Mouse (Mus musculus) heart, embryonic 12.5 days (tissue): ENCODE data around the gene Gm7138. TPM values are rescaled to one million over a fixed set of nuclear protein-coding genes. Genes with fewer than 3 reads are reported as not detected.
"Not testable (repeated sequence)": the region's sequence is repeated elsewhere in the genome, so short reads cannot be mapped to it uniquely, and the experiment has no call there.

Source experiments
- ATAC-seq: fragments of 200-750 bp; cut with Nextera tagmentation; 2 replicates; pipeline ENCODE4 v1.8.0; 2017; ENCODE audit warnings: moderate TSS enrichment, moderate library complexity; ENCODE audit not compliant: insufficient number of reproducible peaks, low FRiP score
- H3K27ac ChIP-seq: fragments of 300-500 bp; sonication (generic); 2 replicates; pipeline ENCODE4 v1.5.1; 2016; ENCODE audit warnings: mild to moderate bottlenecking, moderate library complexity; ENCODE audit not compliant: poor library complexity, severe bottlenecking
- H3K27me3 ChIP-seq: fragments of 300-500 bp; sonication (generic); replicated peaks from 2 replicates; pipeline ENCODE4 v1.6.1; 2016; ENCODE audit warnings: mild to moderate bottlenecking, moderate library complexity
- H3K36me3 ChIP-seq: fragments of 300-500 bp; sonication (generic); 2 replicates; pipeline ENCODE4 v1.6.1; 2016; ENCODE audit warnings: mild to moderate bottlenecking, moderate library complexity
- H3K4me1 ChIP-seq: fragments of 300-500 bp; sonication (generic); replicated peaks from 2 replicates; pipeline ENCODE4 v1.6.1; 2016; ENCODE audit warnings: mild to moderate bottlenecking
- H3K4me2 ChIP-seq: fragments of 300-500 bp; sonication (generic); 2 replicates; pipeline ENCODE4 v1.6.1; 2016; ENCODE audit warnings: mild to moderate bottlenecking, moderate library complexity
- H3K4me3 ChIP-seq: fragments of 300-500 bp; sonication (generic); 2 replicates; pipeline ENCODE4 v1.5.1; 2016; ENCODE audit warnings: mild to moderate bottlenecking
- H3K9ac ChIP-seq: fragments of 300-500 bp; sonication (generic); 2 replicates; pipeline ENCODE4 v1.6.1; 2016; ENCODE audit warnings: mild to moderate bottlenecking, moderate library complexity
- H3K9me3 ChIP-seq: fragments of 300-500 bp; sonication (generic); replicated peaks from 2 replicates; pipeline ENCODE4 v1.6.1; 2016; ENCODE audit warnings: mild to moderate bottlenecking, moderate library complexity
- WGBS: fragments of 180-500 bp; shearing (Covaris S2); methylation state at CpG from one replicate; pipeline ENCODE4 v1.1.7; 2016; 5-methylcytosine and 5-hydroxymethylcytosine counted together
- polyA plus RNA-seq: library from polyadenylated mRNA; unstranded; fragments of >200 nt; fragmentation: Nextera tagmentation; extraction: Ambion mirVana; gene quantifications from 2 replicates; pipeline ENCODE4 v1.2.1, GENCODE M21; 2016

Gm7138 gene
- polyA plus RNA-seq, 1 experiment from 2014 or later, result not detected

- 54% methylated on average over 5 of the region's 5 CpGs for WGBS
- H3K27ac ChIP-seq, result not testable (repeated sequence)
Measured at GRCm38 (mm10) chr10:77741924-77742688, 34.6 kb downstream of the Gm7138 start, which contains the start of gene Gm18596. Gm18596 (minus strand) TSS chr10:77742638.

GRCm38 (mm10) chr10:77738929-77739328 is 37.8 kb downstream of the Gm7138 start:
- ATAC-seq, result no peak
- 73% methylated on average over 4 of the region's 4 CpGs for WGBS
- Histone ChIP-seq H3K4me3 (no peak overlapping the region), H3K4me1 (no peaks in the 10 kb centered on the region), H3K9ac (no peak overlapping the region), H3K27ac (no peak overlapping the region), H3K36me3 (no peaks in the 10 kb centered on the region; the same call in 1 of the 2 replicates), H3K4me2 (no peak overlapping the region), H3K27me3 (no peaks in the 10 kb centered on the region), H3K9me3 (peaks cover 10% of the 10 kb centered on the region)

More at GRCm38 (mm10) chr10:77741924-77742688, 34.6 kb downstream of the Gm7138 start, which contains the start of gene Gm18596:
- not testable (repeated sequence) for H3K9me3 ChIP-seq, H3K9ac ChIP-seq, H3K4me3 ChIP-seq, H3K36me3 ChIP-seq, H3K27me3 ChIP-seq, H3K4me1 ChIP-seq, ATAC-seq, H3K4me2 ChIP-seq

DNA sequence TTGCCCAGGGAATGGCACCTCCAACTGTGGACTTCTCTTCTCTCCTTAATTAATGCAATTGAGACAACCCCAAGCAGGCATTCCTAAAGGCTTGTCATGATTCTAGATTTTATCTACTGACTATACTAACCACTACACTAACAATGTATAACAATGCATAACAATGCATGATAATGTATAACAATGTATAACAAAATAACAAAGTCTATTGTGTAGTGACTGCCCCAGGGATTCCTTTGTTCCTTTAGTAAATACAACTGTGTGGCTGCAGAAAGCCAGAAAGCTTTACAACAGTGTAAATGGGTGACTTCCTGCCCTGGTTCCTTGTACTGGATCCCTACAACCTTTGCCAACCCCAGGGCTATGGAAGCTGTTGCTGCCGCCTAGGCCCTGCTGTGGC is 40.8 kb downstream of the Gm7138 start:
- no peak for ATAC-seq
- no peak overlapping the region for H3K4me3 ChIP-seq
- H3K36me3 ChIP-seq, result no peaks in the 10 kb centered on the region; the same call in 1 of the 2 replicates
- peaks cover 10% of the 10 kb centered on the region for H3K9me3 ChIP-seq
- 91% methylated on average over 1 of the region's 1 CpGs for WGBS
- H3K4me2 ChIP-seq, result no peak overlapping the region
- H3K9ac ChIP-seq, result no peak overlapping the region
- H3K27me3 ChIP-seq, result no peaks in the 10 kb centered on the region
- no peak overlapping the region for H3K27ac ChIP-seq
- H3K4me1 ChIP-seq, result no peaks in the 10 kb centered on the region

GRCm38 (mm10) chr10:77729241-77729640 is 47.5 kb downstream of the Gm7138 start:
- no peaks in the 10 kb centered on the region for H3K9me3 ChIP-seq
- no peaks in the 10 kb centered on the region; the same call in 1 of the 2 replicates for H3K27me3 ChIP-seq
- H3K36me3 ChIP-seq, result no peaks in the 10 kb centered on the region
- H3K4me1 ChIP-seq, result no peaks in the 10 kb centered on the region
- H3K27ac ChIP-seq, result no peak overlapping the region
- H3K9ac ChIP-seq, result no peak overlapping the region
- H3K4me3 ChIP-seq, result no peak overlapping the region
- no peak for ATAC-seq
- 46% methylated on average over 4 of the region's 4 CpGs for WGBS
- H3K4me2 ChIP-seq, result no peak overlapping the region

GRCm38 (mm10) chr10:77728280-77728679 is 48.5 kb downstream of the Gm7138 start:
- no peak for ATAC-seq
- no peak overlapping the region for H3K4me2 ChIP-seq
- no peaks in the 10 kb centered on the region for H3K9me3 ChIP-seq
- no peak overlapping the region for H3K4me3 ChIP-seq
- no peaks in the 10 kb centered on the region for H3K4me1 ChIP-seq
- H3K36me3 ChIP-seq, result no peaks in the 10 kb centered on the region
- WGBS, result 65% methylated on average over 4 of the region's 4 CpGs
- no peak overlapping the region for H3K9ac ChIP-seq
- no peaks in the 10 kb centered on the region; the same call in 1 of the 2 replicates for H3K27me3 ChIP-seq
- H3K27ac ChIP-seq, result no peak overlapping the region

Other genes starting within 250 kb of the Gm7138 start
- 1.5 and 2.5 TPM in 2 replicates for gene Itgb2, start 246.7 kb downstream of the Gm7138 start, polyA plus RNA-seq
- 103 and 104 TPM in 2 replicates for gene Pttg1ip, start 195.2 kb downstream of the Gm7138 start, polyA plus RNA-seq
- gene Sumo3, start 170.8 kb downstream of the Gm7138 start, polyA plus RNA-seq, result 177 and 184 TPM in 2 replicates
- 14.5 TPM in 1 of 2 replicates, not detected in the other for gene Gm49325, start 170.7 kb downstream of the Gm7138 start, polyA plus RNA-seq
- gene Ube2g2, start 154.7 kb downstream of the Gm7138 start, polyA plus RNA-seq, result 69.5 and 72.8 TPM in 2 replicates
- gene Tspear, start 90.4 kb downstream of the Gm7138 start, polyA plus RNA-seq, result not detected in 2 replicates
- not detected in 2 replicates for gene Gm19402, start 86.2 kb downstream of the Gm7138 start, polyA plus RNA-seq
- not detected in 2 replicates for gene Gm9508, start 79.7 kb downstream of the Gm7138 start, polyA plus RNA-seq
- gene Gm10272, start 70.3 kb downstream of the Gm7138 start, polyA plus RNA-seq, result not detected in 2 replicates
- gene Gm10024, start 65.5 kb downstream of the Gm7138 start, polyA plus RNA-seq, result not detected in 2 replicates
- gene Gm10142, start 61.1 kb downstream of the Gm7138 start, polyA plus RNA-seq, result not detected in 2 replicates
- gene Krtap12-1, start 56.3 kb downstream of the Gm7138 start, polyA plus RNA-seq, result not detected in 2 replicates
- not detected in 2 replicates for gene Gm10100, start 50.5 kb downstream of the Gm7138 start, polyA plus RNA-seq
- gene Gm18596, start 34.3 kb downstream of the Gm7138 start, polyA plus RNA-seq, result not detected in 2 replicates
- not detected in 2 replicates for gene Gm9736, start 25.6 kb downstream of the Gm7138 start, polyA plus RNA-seq
- gene Gm3233, start 17.3 kb downstream of the Gm7138 start, polyA plus RNA-seq, result not detected in 2 replicates
- gene Gm3238, start 5.6 kb downstream of the Gm7138 start, polyA plus RNA-seq, result not detected in 2 replicates
- gene Gm3250, start 5.6 kb upstream of the Gm7138 start, polyA plus RNA-seq, result not detected in 2 replicates
- gene Gm7137, start 11.3 kb upstream of the Gm7138 start, polyA plus RNA-seq, result not detected in 2 replicates
- not detected in 2 replicates for gene Gm9639, start 18.1 kb upstream of the Gm7138 start, polyA plus RNA-seq
- gene Gm19668, start 22.2 kb upstream of the Gm7138 start, polyA plus RNA-seq, result not detected in 2 replicates
- not detected in 2 replicates for gene Gm9507, start 34.9 kb upstream of the Gm7138 start, polyA plus RNA-seq
- gene Gm2696, start 37.7 kb upstream of the Gm7138 start, polyA plus RNA-seq, result not detected in 2 replicates
- gene Krtap10-4, start 50.2 kb upstream of the Gm7138 start, polyA plus RNA-seq, result not detected in 2 replicates
- gene Krtap10-10, start 59.0 kb upstream of the Gm7138 start, polyA plus RNA-seq, result not detected in 2 replicates
- gene Gm36176, start 69.9 kb upstream of the Gm7138 start, polyA plus RNA-seq, result not detected in 2 replicates
- not detected in 2 replicates for gene Gm10318, start 75.9 kb upstream of the Gm7138 start, polyA plus RNA-seq
- not detected in 2 replicates for gene Gm3285, start 85.0 kb upstream of the Gm7138 start, polyA plus RNA-seq
- gene Lrrc3, start 125.6 kb upstream of the Gm7138 start, polyA plus RNA-seq, result 1.9 and 2.1 TPM in 2 replicates
- 0.19 and 0.32 TPM in 2 replicates for gene Trpm2, start 193.6 kb upstream of the Gm7138 start, polyA plus RNA-seq
- 14.8 and 15.6 TPM in 2 replicates for gene 1810043G02Rik, start 201.6 kb upstream of the Gm7138 start, polyA plus RNA-seq
- 220 and 226 TPM in 2 replicates for gene Pfkl, start 233.1 kb upstream of the Gm7138 start, polyA plus RNA-seq